9 mouse cellular contexts compared by ENCODE assay signal in genomic region chr19:36897778-36898177, GRCm38 (mm10). TPM values are rescaled to one million over a fixed set of nuclear protein-coding genes. Genes with fewer than 3 reads are reported as not detected.
DNase-seq lines count a peak whose midpoint lies in the region; ATAC-seq lines count a peak whose summit lies in the region.
"Had no signal": no experiment of that assay in that cellular context is flagged by ENCODE, and none has a peak within 500 bp of the region (broad histone marks: within the 10 kb centered on the region; RNA-seq: fewer than 3 reads in every experiment).

No protein-coding gene starts in this region.

- peaks cover 4% of the 10 kb centered on the region; the same call in 1 of the 2 replicates for H3K4me1 ChIP-seq in kidney, embryonic 14.5 days (ENCODE audit: control insufficient read depth, insufficient read depth, low read length)
- H3K4me1 ChIP-seq: liver, embryonic 13.5 days had no signal

- no peak overlapping the region for H3K4me2 ChIP-seq in kidney, embryonic 14.5 days (replicated peaks; ENCODE audit: low read depth, low read length)
- H3K4me2 ChIP-seq: liver, embryonic 13.5 days had no signal

- H3K27me3 ChIP-seq in kidney, embryonic 14.5 days (ENCODE audit: control insufficient read depth, insufficient read depth, low read length), result no peaks in the 10 kb centered on the region

- peak; percentile 17 for DNase-seq in adrenal gland, adult 2 months
- DNase-seq in adrenal gland, adult 18-20 months (ENCODE audit: low spot score in 2 of 2), result no peak
- peak; percentile 32 to 53 for DNase-seq in kidney, postnatal 25 days
- DNase-seq in adrenal gland, postnatal 25 days, result peak; percentile 30
- peak; percentile 62 for DNase-seq in induced T-regulatory cell, adult 2 months (ENCODE audit: low read depth)
- DNase-seq in retina, postnatal 1 day, result peak; percentile 63
- no peak for DNase-seq in ovary, postnatal 10 days (ENCODE audit: low spot score)
- DNase-seq: liver, embryonic 13.5 days had no signal

- no peak overlapping the region for H3K27ac ChIP-seq in kidney, embryonic 14.5 days (ENCODE audit: low read depth, low read length)
- H3K27ac ChIP-seq: liver, embryonic 13.5 days had no signal

- 46% methylated on average over 9 of the region's 9 CpGs for WGBS in kidney, embryonic 14.5 days

- no peak; the same call in 1 of the 2 replicates for ATAC-seq in kidney, embryonic 14.5 days (ENCODE audit: low FRiP score, low TSS enrichment)

- peaks cover 15% of the 10 kb centered on the region for H3K36me3 ChIP-seq in kidney, embryonic 14.5 days (ENCODE audit: control insufficient read depth, insufficient read depth, low read length)

- H3K9me3 ChIP-seq in kidney, embryonic 14.5 days (ENCODE audit: control insufficient read depth, low read length), result no peaks in the 10 kb centered on the region
- H3K9me3 ChIP-seq: liver, embryonic 13.5 days had no signal

- H3K9ac ChIP-seq in kidney, embryonic 14.5 days (ENCODE audit: low read depth, low read length), result no peak overlapping the region
- H3K9ac ChIP-seq: liver, embryonic 13.5 days had no signal

- no peak overlapping the region for H3K4me3 ChIP-seq in kidney, embryonic 14.5 days (ENCODE audit: low read length)
- H3K4me3 ChIP-seq: liver, embryonic 13.5 days had no signal

RNA-seq across cellular contexts. Expression of gene Fgfbp3, which starts 21.6 kb away (rescaled TPM):
- total RNA-seq in adrenal gland, adult 2 months (2021), result 1 to 10 TPM; 1.8 to 5.6 TPM
- polyA plus RNA-seq in adrenal gland, adult 2 months (2012; rRNA removed), result 17.5 and 25.0 TPM in 2 replicates
- total RNA-seq in adrenal gland, adult 18-20 months (2021), result 1 to 10 TPM; 2.4 to 3.8 TPM
- polyA plus RNA-seq in kidney, embryonic 14.5 days (2014; fragmentation: Nextera tagmentation; extraction: Ambion mirVana), result 4.9 and 6.0 TPM in 2 replicates
- total RNA-seq in adrenal gland, postnatal 25 days (2021), result 3.3 and 8.0 TPM in 2 replicates

RNA-seq across cellular contexts. Expression of gene Btaf1, which starts 28.1 kb away (rescaled TPM):
- 10 to 100 TPM; 22.9 to 28.2 TPM for total RNA-seq in adrenal gland, adult 2 months (2021)
- 1.7 and 2.4 TPM in 2 replicates for polyA plus RNA-seq in adrenal gland, adult 2 months (2012; rRNA removed)
- total RNA-seq in adrenal gland, adult 18-20 months (2021), result 10 to 100 TPM; 29.2 to 31.0 TPM
- polyA plus RNA-seq in kidney, embryonic 14.5 days (2014; fragmentation: Nextera tagmentation; extraction: Ambion mirVana), result 9.1 and 19.0 TPM in 2 replicates
- total RNA-seq in adrenal gland, postnatal 25 days (2021), result 24.0 and 30.9 TPM in 2 replicates

Comparison
In these comparisons a context has a peak if more than half of its experiments do, and no peak if none do; other contexts are left out.
1. DNase-seq: peak in adrenal gland, adult 2 months (single experiment), kidney, postnatal 25 days (2 of 2), adrenal gland, postnatal 25 days (single experiment), induced T-regulatory cell, adult 2 months (single experiment) and retina, postnatal 1 day (single experiment); none in adrenal gland, adult 18-20 months (0 of 2) and ovary, postnatal 10 days (single experiment).